Mouse (Mus musculus) CH12.LX (cell line): ENCODE results near the gene Setd5. TPM values are rescaled to one million over a fixed set of nuclear protein-coding genes. Genes with fewer than 3 reads are reported as not detected.

Experiments
- DNase-seq: peaks from one replicate; pipeline ENCODE4 v3.0.0-alpha.2; 2013; ENCODE audit errors: extremely low read depth
- H3K27ac ChIP-seq: 2 replicates; pipeline ENCODE4 v1.5.1; 2012; ENCODE audit warnings: low read depth, mild to moderate bottlenecking, control low read depth, moderate library complexity; ENCODE audit not compliant: insufficient read depth
- H3K27me3 ChIP-seq: replicated peaks from 2 replicates; pipeline ENCODE3; 2012; ENCODE audit warnings: inconsistent platforms
- H3K36me3 ChIP-seq, 2 experiments: replicated peaks in 1 of 2; 2 replicates each; pipeline versions ENCODE3 to v1.6.1; 2012; ENCODE audit warnings: inconsistent platforms in 1 of 2, low read length in 1 of 2, mild to moderate bottlenecking in 1 of 2, mixed read lengths in 1 of 2, moderate library complexity in 1 of 2; ENCODE audit not compliant: control insufficient read depth in 1 of 2, insufficient read depth in 1 of 2
- H3K4me1 ChIP-seq, 2 experiments: 2 replicates each; pipeline ENCODE4 v1.6.1; 2012; ENCODE audit warnings: inconsistent platforms in 1 of 2, moderate library complexity in 1 of 2; ENCODE audit not compliant: insufficient read depth in 2 of 2, control insufficient read depth in 1 of 2
- H3K4me2 ChIP-seq: 2 replicates; pipeline ENCODE4 v1.6.1; 2012; ENCODE audit warnings: low read depth, mild to moderate bottlenecking, control low read depth; ENCODE audit not compliant: poor library complexity, insufficient read depth, severe bottlenecking
- H3K4me3 ChIP-seq, 3 experiments: fragments of 150-350 bp in 1 of 3; sonication (generic) in 1 of 3; replicated peaks in 1 of 3; 2 replicates each; pipeline versions ENCODE3 to v1.5.1; 2011 to 2012; ENCODE audit warnings: low read depth in 2 of 3, low read length in 2 of 3, mild to moderate bottlenecking in 2 of 3, moderate library complexity in 2 of 3, control low read depth in 1 of 3, improper control_type of control experiment in 1 of 3, inconsistent platforms in 1 of 3, mixed read lengths in 1 of 3; ENCODE audit not compliant: poor library complexity in 1 of 3
- H3K79me2 ChIP-seq: replicated peaks from 2 replicates; pipeline ENCODE4 v1.6.1; 2012; ENCODE audit warnings: mild to moderate bottlenecking, moderate library complexity; ENCODE audit not compliant: control insufficient read depth, poor library complexity, insufficient read depth, severe bottlenecking; ENCODE audit errors: extremely low read depth
- H3K9ac ChIP-seq: 2 replicates; pipeline ENCODE4 v1.6.1; 2012; ENCODE audit warnings: low read depth, mild to moderate bottlenecking, control low read depth, moderate library complexity; ENCODE audit not compliant: insufficient read depth
- H3K9me3 ChIP-seq: replicated peaks from 2 replicates; pipeline ENCODE3; 2012; ENCODE audit warnings: low read length, inconsistent platforms, mixed read lengths
- BHLHE40 ChIP-seq: IDR thresholded peaks from 2 replicates; pipeline ENCODE4 v1.6.1; 2011; ENCODE audit warnings: mild to moderate bottlenecking, low read depth, low read length, improper control_type of control experiment
- CHD2 ChIP-seq: IDR thresholded peaks from 2 replicates; pipeline ENCODE4 v1.6.1; 2011; ENCODE audit warnings: low read length, improper control_type of control experiment
- CTCF ChIP-seq, 2 experiments: IDR thresholded peaks in 1 of 2; conservative IDR thresholded peaks in 1 of 2; 2 replicates each; pipeline ENCODE4 v1.5.1; 2011 to 2012; ENCODE audit warnings: low read depth in 2 of 2, low read length in 2 of 2, improper control_type of control experiment in 1 of 2, inconsistent platforms in 1 of 2, mild to moderate bottlenecking in 1 of 2, moderate library complexity in 1 of 2
- E2F4 ChIP-seq: IDR thresholded peaks from 2 replicates; pipeline ENCODE4 v1.6.1; 2011; ENCODE audit warnings: low read depth, low read length, improper control_type of control experiment; ENCODE audit not compliant: insufficient replicate concordance
- ELF1 ChIP-seq: IDR thresholded peaks from 2 replicates; pipeline ENCODE4 v1.6.1; 2014; ENCODE audit warnings: low read depth, mild to moderate bottlenecking, inconsistent platforms, low read length, improper control_type of control experiment
- HCFC1 ChIP-seq: IDR thresholded peaks from 2 replicates; pipeline ENCODE4 v1.6.1; 2012; ENCODE audit warnings: low read depth, mild to moderate bottlenecking, inconsistent platforms, low read length, improper control_type of control experiment
- JUN ChIP-seq: IDR thresholded peaks from 2 replicates; pipeline ENCODE4 v1.6.1; 2011; ENCODE audit warnings: low read depth, mild to moderate bottlenecking, low read length, improper control_type of control experiment, moderate library complexity; ENCODE audit not compliant: insufficient read depth
- KAT2A ChIP-seq: IDR thresholded peaks from 2 replicates; pipeline ENCODE4 v1.6.1; 2012; ENCODE audit warnings: low read length, improper control_type of control experiment, inconsistent platforms; ENCODE audit not compliant: insufficient replicate concordance
- MAFK ChIP-seq: IDR thresholded peaks from 2 replicates; pipeline ENCODE4 v1.6.1; 2011; ENCODE audit warnings: low read length, improper control_type of control experiment; ENCODE audit not compliant: insufficient replicate concordance
- MAX ChIP-seq: IDR thresholded peaks from 2 replicates; pipeline ENCODE4 v1.6.1; 2011; ENCODE audit warnings: low read length, improper control_type of control experiment
- MAZ ChIP-seq: IDR thresholded peaks from 2 replicates; pipeline ENCODE4 v1.6.1; 2012; ENCODE audit warnings: low read depth, mild to moderate bottlenecking, inconsistent platforms, low read length, improper control_type of control experiment, moderate library complexity
- MEF2A ChIP-seq: IDR thresholded peaks from 2 replicates; pipeline ENCODE4 v1.6.1; 2014; ENCODE audit warnings: low read depth, mild to moderate bottlenecking, inconsistent platforms, low read length, improper control_type of control experiment, borderline replicate concordance
- MYC ChIP-seq: IDR thresholded peaks from 2 replicates; pipeline ENCODE4 v1.6.1; 2011; ENCODE audit warnings: low read depth, mild to moderate bottlenecking, improper control_type of control experiment, low read length
- NRF1 ChIP-seq: IDR thresholded peaks from 2 replicates; pipeline ENCODE4 v1.6.1; 2014; ENCODE audit warnings: low read depth, mild to moderate bottlenecking, inconsistent platforms, low read length, improper control_type of control experiment, moderate library complexity
- PAX5 ChIP-seq: IDR thresholded peaks from 2 replicates; pipeline ENCODE4 v1.6.1; 2012; ENCODE audit warnings: low read length, inconsistent platforms, mixed read lengths
- POLR2A ChIP-seq: IDR thresholded peaks from 2 replicates; pipeline ENCODE4 v1.6.1; 2011; ENCODE audit warnings: low read depth, mild to moderate bottlenecking, improper control_type of control experiment, low read length
- RAD21 ChIP-seq: IDR thresholded peaks from 2 replicates; pipeline ENCODE4 v1.6.1; 2011; ENCODE audit warnings: low read depth, mild to moderate bottlenecking, low read length, improper control_type of control experiment, moderate library complexity
- RCOR1 ChIP-seq: conservative IDR thresholded peaks from 2 replicates; pipeline ENCODE4 v1.6.1; 2012; ENCODE audit warnings: low read depth, mild to moderate bottlenecking, inconsistent platforms, low read length, improper control_type of control experiment
- SIN3A ChIP-seq: IDR thresholded peaks from 2 replicates; pipeline ENCODE4 v1.6.1; 2012; ENCODE audit warnings: low read length, improper control_type of control experiment, inconsistent platforms
- SMC3 ChIP-seq: IDR thresholded peaks from 2 replicates; pipeline ENCODE4 v1.6.1; 2011; ENCODE audit warnings: low read depth, low read length, improper control_type of control experiment
- TBP ChIP-seq: conservative IDR thresholded peaks from 2 replicates; pipeline ENCODE4 v1.6.1; 2011; ENCODE audit warnings: low read depth, low read length, improper control_type of control experiment
- UBTF ChIP-seq: IDR thresholded peaks from 2 replicates; pipeline ENCODE4 v1.6.1; 2012; ENCODE audit warnings: low read depth, mild to moderate bottlenecking, inconsistent platforms, low read length, improper control_type of control experiment, moderate library complexity
- ZC3H11A ChIP-seq: IDR thresholded peaks from 2 replicates; pipeline ENCODE4 v1.6.1; 2012; ENCODE audit warnings: low read depth, mild to moderate bottlenecking, inconsistent platforms, low read length, improper control_type of control experiment
- ZMIZ1 ChIP-seq: IDR thresholded peaks from 2 replicates; pipeline ENCODE4 v1.6.1; 2012; ENCODE audit warnings: low read depth, mild to moderate bottlenecking, inconsistent platforms, low read length, improper control_type of control experiment
- dilution Hi-C: fragments of 300-500 bp; cut with MboI; formaldehyde crosslinking; loops from 2 replicates; pipeline ENCODE4 v1.14.3; 2020; ENCODE audit warnings: low sequenced_read_pairs; ENCODE audit not compliant: extremely low pct_unique_long_range_greater_than_20kb, extremely low pct_ligation_motif_present
- in situ Hi-C: fragments of 300-500 bp; cut with MboI; formaldehyde crosslinking; loops from 3 replicates; pipeline ENCODE4 v1.14.3; 2019; ENCODE audit warnings: low sequenced_read_pairs, low pct_ligation_motif_present, low pct_unique_long_range_greater_than_20kb, mixed read lengths
- polyA plus RNA-seq: library from polyadenylated mRNA; unstranded; fragments of >175 nt; gene quantifications from 2 replicates; pipeline ENCODE4 v1.2.1, GENCODE M21; 2012; ENCODE audit warnings: low read depth; ENCODE audit not compliant: insufficient read length
- total RNA-seq, 2 experiments: library from RNA; depleted of rRNA; stranded (reverse); fragments of 300-350 nt in 1 of 2; fragments of >200 nt in 1 of 2; gene quantifications; 2 replicates each; pipeline ENCODE4 v1.2.3; 2012 to 2014

Setd5 gene
- total and polyA plus RNA-seq, 3 experiments: 56.8 to 80.4 (median 67.4) TPM

GRCm38 (mm10) chr6:113170651-113171050 is 93.5 kb downstream of the Setd5 start:
- TF ChIP-seq UBTF: no peak
- TF ChIP-seq RCOR1: no peak
- no peak for TF ChIP-seq CHD2
- no peak for TF ChIP-seq NRF1
- TF ChIP-seq CTCF (conservative IDR thresholded peaks at IDR 0.05 in 1 of 2, IDR thresholded peaks at IDR 0.05 in 1 of 2; ENCODE audit: low read depth in 2 of 2, low read length in 2 of 2): no peak
- TF ChIP-seq MAX: no peak
- TF ChIP-seq KAT2A: no peak
- no peak for TF ChIP-seq RAD21
- H3K27ac ChIP-seq: no peak overlapping the region
- H3K4me3 ChIP-seq: no peak overlapping the region
- H3K9me3 ChIP-seq: no peaks in the 10 kb centered on the region
- no peak overlapping the region for H3K4me2 ChIP-seq
- no peak for DNase-seq
- no peak overlapping the region for H3K9ac ChIP-seq
- H3K27me3 ChIP-seq: no peaks in the 10 kb centered on the region
- peaks cover 0 to 19% of the 10 kb centered on the region in 2 experiments for H3K36me3 ChIP-seq
- dilution Hi-C loops (no loop called here), in situ Hi-C loops (loop anchor here (5.0 kb wide), 2 partner anchors 67 to 132 kb away; partner anchors contain the start of gene Mtmr14)
- no peaks in the 10 kb centered on the region for H3K79me2 ChIP-seq
- peaks cover 15 to 17% of the 10 kb centered on the region in 2 experiments for H3K4me1 ChIP-seq

- no peak overlapping the region for H3K4me3 ChIP-seq
- H3K9ac ChIP-seq: no peak overlapping the region
- H3K36me3 ChIP-seq: peaks cover 0 to 25% of the 10 kb centered on the region in 2 experiments
- peaks cover 9 to 17% of the 10 kb centered on the region in 2 experiments for H3K4me1 ChIP-seq
- TF ChIP-seq MAX (no peak), MAZ (no peak)
- no peaks in the 10 kb centered on the region for H3K79me2 ChIP-seq
- H3K9me3 ChIP-seq: no peaks in the 10 kb centered on the region
- no peak overlapping the region for H3K27ac ChIP-seq
- in situ Hi-C loops: loop anchor here (5.0 kb wide), 2 partner anchors 65 to 130 kb away; partner anchors contain the start of gene Mtmr14
- no peak for DNase-seq
- H3K27me3 ChIP-seq: no peaks in the 10 kb centered on the region
- dilution Hi-C loops: no loop called here
- H3K4me2 ChIP-seq: no peak overlapping the region
Observed at GRCm38 (mm10) chr6:113172011-113172410, 94.8 kb downstream of the Setd5 start.

- H3K4me2 ChIP-seq: no peak overlapping the region
- in situ Hi-C loops (loop anchor here (5.0 kb wide), 2 partner anchors 65 to 130 kb away; partner anchors contain the start of gene Mtmr14), dilution Hi-C loops (no loop called here)
- no peak overlapping the region for H3K4me3 ChIP-seq
- no peaks in the 10 kb centered on the region for H3K79me2 ChIP-seq
- peaks cover 9 to 17% of the 10 kb centered on the region in 2 experiments for H3K4me1 ChIP-seq
- TF ChIP-seq CTCF (conservative IDR thresholded peaks at IDR 0.05 in 1 of 2, IDR thresholded peaks at IDR 0.05 in 1 of 2; ENCODE audit: low read depth in 2 of 2, low read length in 2 of 2): peak; percentile 90 to 94
- no peak for TF ChIP-seq SIN3A
- TF ChIP-seq CHD2: no peak
- no peak for TF ChIP-seq PAX5
- TF ChIP-seq MEF2A: no peak
- TF ChIP-seq JUN: no peak
- TF ChIP-seq RAD21: peak; percentile 90
- TF ChIP-seq POLR2A: no peak
- no peak for TF ChIP-seq E2F4
- no peak for TF ChIP-seq ZMIZ1
- peak; percentile 92 for TF ChIP-seq SMC3
- TF ChIP-seq BHLHE40: no peak
- no peak for TF ChIP-seq TBP
- TF ChIP-seq MAX: no peak
- TF ChIP-seq MAZ: no peak
- TF ChIP-seq RCOR1: no peak
- TF ChIP-seq MYC: no peak
- TF ChIP-seq ELF1: no peak
- no peak for TF ChIP-seq MAFK
- TF ChIP-seq ZC3H11A: peak; percentile 40
- no peak for TF ChIP-seq HCFC1
- H3K36me3 ChIP-seq: peaks cover 0 to 23% of the 10 kb centered on the region in 2 experiments
- no peaks in the 10 kb centered on the region for H3K9me3 ChIP-seq
- no peaks in the 10 kb centered on the region for H3K27me3 ChIP-seq
- DNase-seq: peak; percentile 87
- no peak overlapping the region for H3K9ac ChIP-seq
- no peak overlapping the region for H3K27ac ChIP-seq
Observed at GRCm38 (mm10) chr6:113172568-113172967, 95.4 kb downstream of the Setd5 start.
